Mouse (Mus musculus): ENCODE measurements around the gene Frmpd4. TPM values are rescaled to one million over a fixed set of nuclear protein-coding genes. Genes with fewer than 3 reads are reported as not detected.

Frmpd4 gene
- polyA plus RNA-seq, 1 experiment from 2014 or later = 0.03 TPM

DNA sequence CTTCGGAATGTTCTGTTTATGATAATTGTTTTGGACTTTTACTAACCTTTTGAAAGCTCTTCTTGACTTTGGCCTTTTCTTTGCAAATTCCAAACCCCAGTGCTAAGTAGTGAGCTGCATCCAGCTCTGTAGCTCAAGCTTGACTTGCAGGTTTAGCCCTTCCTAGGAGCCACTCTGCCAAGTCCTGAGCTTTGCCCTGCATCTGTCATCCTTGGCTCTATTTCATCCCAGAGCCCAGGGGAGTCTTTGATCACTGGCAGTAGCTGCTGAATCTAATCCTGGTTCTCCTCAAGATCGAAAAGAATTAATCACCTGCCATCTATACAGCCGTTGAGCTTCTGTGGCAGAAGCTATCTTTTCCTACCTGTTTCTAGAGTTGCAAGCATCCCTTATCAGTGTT, 251.9 kb downstream of the Frmpd4 start:
- no peaks in the 10 kb centered on the region for H3K4me1 ChIP-seq (ENCODE audit: insufficient read depth)
- no peak for TF ChIP-seq CTCF (IDR thresholded peaks at IDR 0.05; ENCODE audit: low read depth)
- WGBS = 78% methylated on average over 3 of the region's 3 CpGs
- H3K4me2 ChIP-seq = no peak overlapping the region
- H3K27ac ChIP-seq (ENCODE audit: low read depth) = no peak overlapping the region
- H3K4me3 ChIP-seq (ENCODE audit: low read depth, low read length) = no peak overlapping the region
- no peak overlapping the region for H3K9ac ChIP-seq
- H3K36me3 ChIP-seq (ENCODE audit: insufficient read depth) = no peaks in the 10 kb centered on the region
- no peaks in the 10 kb centered on the region for H3K9me3 ChIP-seq (ENCODE audit: low read depth, low read length)
- H3K27me3 ChIP-seq (ENCODE audit: insufficient read depth, low read length) = no peaks in the 10 kb centered on the region
- DNase-seq (no peak), ATAC-seq (ENCODE audit: insufficient read depth) (no peak)

DNA sequence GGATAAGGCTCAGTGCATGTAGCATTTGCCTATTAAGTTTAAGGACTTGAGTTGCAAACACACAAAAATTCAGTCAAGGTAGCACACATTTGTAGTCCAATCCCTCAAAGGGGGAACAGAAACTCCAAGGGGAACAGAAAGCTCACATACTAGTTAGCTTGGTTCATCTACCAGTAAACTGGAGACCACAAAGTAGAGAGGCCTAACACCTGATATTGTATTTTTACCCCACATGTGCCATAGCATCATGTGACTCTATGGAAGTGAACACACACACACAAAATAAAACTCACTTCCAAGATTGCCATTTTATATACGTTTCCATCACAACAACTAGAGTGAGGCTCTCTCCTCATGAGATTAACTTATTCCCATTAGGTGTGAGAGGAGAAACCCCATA, 264.9 kb downstream of the Frmpd4 start:
- ATAC-seq (ENCODE audit: insufficient read depth) (no peak), DNase-seq (no peak)
- Histone ChIP-seq H3K4me2 (no peak overlapping the region), H3K27ac (ENCODE audit: low read depth) (no peak overlapping the region), H3K27me3 (ENCODE audit: insufficient read depth, low read length) (no peaks in the 10 kb centered on the region), H3K4me3 (ENCODE audit: low read depth, low read length) (no peak overlapping the region), H3K9ac (no peak overlapping the region), H3K9me3 (ENCODE audit: low read depth, low read length) (no peaks in the 10 kb centered on the region), H3K4me1 (ENCODE audit: insufficient read depth) (no peaks in the 10 kb centered on the region), H3K36me3 (ENCODE audit: insufficient read depth) (no peaks in the 10 kb centered on the region)
- 81% methylated on average over 1 of the region's 1 CpGs for WGBS
- TF ChIP-seq CTCF (IDR thresholded peaks at IDR 0.05; ENCODE audit: low read depth) = no peak

GRCm38 (mm10) chrX:168310143-168310542, 266.9 kb downstream of the Frmpd4 start:
- Histone ChIP-seq H3K4me3 (ENCODE audit: low read depth, low read length) (no peak overlapping the region), H3K4me1 (ENCODE audit: insufficient read depth) (no peaks in the 10 kb centered on the region), H3K36me3 (ENCODE audit: insufficient read depth) (no peaks in the 10 kb centered on the region), H3K27ac (ENCODE audit: low read depth) (no peak overlapping the region), H3K4me2 (no peak overlapping the region), H3K9ac (no peak overlapping the region), H3K27me3 (ENCODE audit: insufficient read depth, low read length) (no peaks in the 10 kb centered on the region), H3K9me3 (ENCODE audit: low read depth, low read length) (no peaks in the 10 kb centered on the region)
- DNase-seq (no peak), ATAC-seq (ENCODE audit: insufficient read depth) (no peak)
- WGBS = 0% methylated on average over 1 of the region's 1 CpGs
- TF ChIP-seq CTCF (IDR thresholded peaks at IDR 0.05; ENCODE audit: low read depth) = no peak

DNA sequence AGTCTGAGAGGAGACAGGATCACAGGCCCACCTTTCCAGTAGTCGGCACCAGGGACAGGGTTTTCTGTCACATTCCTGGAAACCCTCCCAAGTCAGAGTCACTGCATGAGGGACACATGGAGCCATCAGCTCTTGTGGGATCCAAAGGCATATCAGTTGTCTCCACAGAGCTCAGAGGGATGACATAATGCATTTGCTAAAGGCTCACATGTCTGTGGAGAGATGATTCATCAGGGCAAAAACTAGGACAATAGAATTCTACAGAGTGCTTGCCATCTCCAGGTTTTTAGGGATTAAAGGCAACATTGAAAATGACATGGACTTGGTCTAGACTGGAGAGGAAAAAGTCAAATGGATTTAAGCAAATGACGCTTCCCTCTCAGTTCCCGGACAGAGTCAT, 284.5 kb downstream of the Frmpd4 start:
- no peaks in the 10 kb centered on the region for H3K9me3 ChIP-seq (ENCODE audit: low read depth, low read length)
- H3K9ac ChIP-seq = no peak overlapping the region
- H3K27ac ChIP-seq (ENCODE audit: low read depth) = no peak overlapping the region
- no peak overlapping the region for H3K4me3 ChIP-seq (ENCODE audit: low read depth, low read length)
- no peak for ATAC-seq (ENCODE audit: insufficient read depth)
- TF ChIP-seq CTCF (IDR thresholded peaks at IDR 0.05; ENCODE audit: low read depth) = no peak
- no peaks in the 10 kb centered on the region for H3K36me3 ChIP-seq (ENCODE audit: insufficient read depth)
- DNase-seq = no peak
- no peak overlapping the region for H3K4me2 ChIP-seq
- H3K27me3 ChIP-seq (ENCODE audit: insufficient read depth, low read length) = no peaks in the 10 kb centered on the region
- H3K4me1 ChIP-seq (ENCODE audit: insufficient read depth) = no peaks in the 10 kb centered on the region
- WGBS = 88% methylated on average over 3 of the region's 3 CpGs

DNA sequence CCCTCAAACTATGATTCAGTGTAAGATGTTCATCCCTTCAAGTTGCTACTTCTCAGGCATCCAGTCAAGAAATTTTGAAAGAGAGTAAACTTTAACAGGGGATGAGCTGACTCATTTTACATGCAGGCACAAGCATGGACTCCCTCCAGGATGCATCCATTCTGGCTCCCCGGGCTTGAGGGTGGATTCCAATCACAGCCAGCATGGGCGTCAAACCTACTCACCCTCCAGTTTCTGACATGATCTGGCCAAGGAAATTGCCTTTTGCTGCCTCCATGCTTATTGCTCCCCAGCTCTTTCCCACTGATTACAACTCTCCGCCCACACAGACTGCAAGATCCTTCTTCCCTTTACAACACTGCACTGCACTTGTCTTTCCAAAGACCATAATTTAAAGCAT, 370.0 kb downstream of the Frmpd4 start:
- ATAC-seq (ENCODE audit: insufficient read depth) = no peak

DNA sequence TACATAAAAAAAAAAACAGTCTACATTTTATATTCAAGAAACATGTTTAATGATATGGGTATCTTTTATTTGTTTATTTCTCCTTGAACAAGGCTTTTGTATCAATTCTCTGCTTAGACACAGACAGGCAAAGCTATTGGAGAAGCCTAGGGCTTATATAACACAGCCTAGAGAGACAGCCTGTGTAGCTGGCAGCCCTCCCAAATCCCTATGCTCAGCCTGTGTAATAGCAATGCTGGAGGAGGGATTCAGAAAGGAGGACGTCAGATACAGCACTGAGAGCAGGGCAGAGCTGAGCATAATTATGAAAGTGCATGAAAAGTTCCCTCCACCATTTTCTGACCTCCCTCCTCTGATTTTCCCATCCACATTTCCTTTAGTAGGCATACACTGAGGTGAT, 385.1 kb downstream of the Frmpd4 start:
- peak; percentile 1 for DNase-seq
- Histone ChIP-seq H3K9me3 (ENCODE audit: low read depth, low read length) (no peaks in the 10 kb centered on the region), H3K27me3 (ENCODE audit: insufficient read depth, low read length) (no peaks in the 10 kb centered on the region), H3K9ac (no peak overlapping the region), H3K4me3 (ENCODE audit: low read depth, low read length) (no peak overlapping the region), H3K36me3 (ENCODE audit: insufficient read depth) (no peaks in the 10 kb centered on the region), H3K4me2 (no peak overlapping the region), H3K4me1 (ENCODE audit: insufficient read depth) (no peaks in the 10 kb centered on the region), H3K27ac (ENCODE audit: low read depth) (no peak overlapping the region)
- 36% methylated on average over 1 of the region's 1 CpGs for WGBS
- no peak for TF ChIP-seq CTCF (IDR thresholded peaks at IDR 0.05; ENCODE audit: low read depth)
- no peak for ATAC-seq (ENCODE audit: insufficient read depth)

More for the DNA sequence above, 370.0 kb downstream of the Frmpd4 start:
- no peak overlapping the region for H3K9ac ChIP-seq
- no peak overlapping the region for H3K4me2 ChIP-seq
- no peak for DNase-seq
- H3K27ac ChIP-seq (ENCODE audit: low read depth) = no peak overlapping the region
- no peaks in the 10 kb centered on the region for H3K4me1 ChIP-seq (ENCODE audit: insufficient read depth)
- no peak overlapping the region for H3K4me3 ChIP-seq (ENCODE audit: low read depth, low read length)
- no peaks in the 10 kb centered on the region for H3K9me3 ChIP-seq (ENCODE audit: low read depth, low read length)
- H3K27me3 ChIP-seq (ENCODE audit: insufficient read depth, low read length) = no peaks in the 10 kb centered on the region
- no peaks in the 10 kb centered on the region for H3K36me3 ChIP-seq (ENCODE audit: insufficient read depth)
- TF ChIP-seq CTCF (IDR thresholded peaks at IDR 0.05; ENCODE audit: low read depth) = no peak
- WGBS = 73% methylated on average over 3 of the region's 3 CpGs

- no peak for ATAC-seq (ENCODE audit: insufficient read depth)
Measured at GRCm38 (mm10) chrX:168189563-168189962, 387.5 kb downstream of the Frmpd4 start.

DNA sequence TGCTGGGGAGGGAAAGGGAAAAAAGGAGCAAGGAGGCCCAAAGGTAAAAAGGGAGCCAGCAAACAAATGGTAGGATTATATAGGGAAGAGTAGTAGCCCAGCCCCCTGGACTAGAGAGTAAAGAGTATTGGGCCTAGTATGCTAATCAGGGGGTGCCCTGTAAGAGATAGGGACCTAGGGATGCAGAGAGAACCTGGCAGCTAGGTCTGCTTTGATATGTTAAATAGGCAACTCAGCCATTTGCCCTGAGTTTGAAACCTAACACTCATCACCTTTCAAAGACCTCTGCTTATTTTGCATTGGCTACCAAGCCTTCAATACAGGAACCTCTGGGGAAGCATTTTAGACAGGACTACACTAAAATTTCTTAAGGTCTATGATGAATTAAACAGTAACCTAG, 414.0 kb downstream of the Frmpd4 start:
- Histone ChIP-seq H3K9me3 (ENCODE audit: low read depth, low read length) (no peaks in the 10 kb centered on the region), H3K9ac (no peak overlapping the region), H3K27ac (ENCODE audit: low read depth) (no peak overlapping the region), H3K36me3 (ENCODE audit: insufficient read depth) (no peaks in the 10 kb centered on the region), H3K4me2 (no peak overlapping the region), H3K27me3 (ENCODE audit: insufficient read depth, low read length) (no peaks in the 10 kb centered on the region), H3K4me1 (ENCODE audit: insufficient read depth) (no peaks in the 10 kb centered on the region), H3K4me3 (ENCODE audit: low read depth, low read length) (no peak overlapping the region)
- ATAC-seq (ENCODE audit: insufficient read depth) (no peak), DNase-seq (no peak)
- TF ChIP-seq CTCF (IDR thresholded peaks at IDR 0.05; ENCODE audit: low read depth) = no peak

More at GRCm38 (mm10) chrX:168189563-168189962, 387.5 kb downstream of the Frmpd4 start:
- no peak overlapping the region for H3K27ac ChIP-seq (ENCODE audit: low read depth)
- no peaks in the 10 kb centered on the region for H3K27me3 ChIP-seq (ENCODE audit: insufficient read depth, low read length)
- no peak overlapping the region for H3K9ac ChIP-seq
- H3K4me3 ChIP-seq (ENCODE audit: low read depth, low read length) = no peak overlapping the region
- no peaks in the 10 kb centered on the region for H3K9me3 ChIP-seq (ENCODE audit: low read depth, low read length)
- no peaks in the 10 kb centered on the region for H3K4me1 ChIP-seq (ENCODE audit: insufficient read depth)
- WGBS = 66% methylated on average over 8 of the region's 8 CpGs
- no peak for DNase-seq
- H3K4me2 ChIP-seq = no peak overlapping the region
- no peaks in the 10 kb centered on the region for H3K36me3 ChIP-seq (ENCODE audit: insufficient read depth)
- TF ChIP-seq CTCF (IDR thresholded peaks at IDR 0.05; ENCODE audit: low read depth) = no peak

Data from lung, embryonic 14.5 days (tissue).